8 mouse cellular contexts compared by ENCODE assay signal in genomic region chr4:44233713-44234003, GRCm38 (mm10). TPM values are rescaled to one million over a fixed set of nuclear protein-coding genes. Genes with fewer than 3 reads are reported as not detected.
A peak's percentile ranks its signal among the peaks of the same experiment; 100 is the strongest.
DNase-seq lines count a peak whose midpoint lies in the region; ATAC-seq and TF ChIP-seq lines count a peak whose summit lies in the region.

Gene Rnf38 (minus strand): TSS chr4:44233789.

- peaks cover 5% of the 10 kb centered on the region; the same call in 1 of the 2 replicates for H3K4me1 ChIP-seq in lung, adult 2 months (ENCODE audit: control insufficient read depth, insufficient read depth, low read length)
- H3K4me1 ChIP-seq in cortical plate, adult 2 months (ENCODE audit: control insufficient read depth, insufficient read depth, low read length) = peaks cover 4% of the 10 kb centered on the region; the same call in 1 of the 2 replicates
- H3K4me1 ChIP-seq in heart, embryonic 11.5 days (ENCODE audit: control insufficient read depth, insufficient read depth, low read length) = peaks cover 13% of the 10 kb centered on the region
- H3K4me1 ChIP-seq in midbrain, postnatal 0 days (ENCODE audit: insufficient read depth, low read length) = 0 out of 2 replicates have a peak, but pooled peaks cover 2% of the 10 kb centered on the region

- TF ChIP-seq POLR2A in lung, adult 2 months (IDR thresholded peaks at IDR 0.05; ENCODE audit: borderline replicate concordance, extremely low read depth, low read depth, low read length) = no peak
- no peak for TF ChIP-seq POLR2A in cortical plate, adult 2 months (IDR thresholded peaks at IDR 0.05; ENCODE audit: extremely low read depth, insufficient read depth, low read length)

- peak within 1 kb of the TSS; percentile 91 for H3K4me3 ChIP-seq in lung, adult 2 months (replicated peaks; ENCODE audit: extremely low read depth, low read depth, low read length)
- H3K4me3 ChIP-seq in cortical plate, adult 2 months (ENCODE audit: insufficient read depth, low read length) = peak within 1 kb of the TSS; percentile 96
- peak within 1 kb of the TSS; percentile 85 for H3K4me3 ChIP-seq in heart, embryonic 11.5 days (ENCODE audit: low read depth, low read length)
- H3K4me3 ChIP-seq in midbrain, postnatal 0 days (ENCODE audit: low read depth, low read length) = peak within 1 kb of the TSS; percentile 88

- no peaks in the 10 kb centered on the region for H3K9me3 ChIP-seq in heart, embryonic 11.5 days (replicated peaks; ENCODE audit: control insufficient read depth, low read length)
- no peaks in the 10 kb centered on the region for H3K9me3 ChIP-seq in midbrain, postnatal 0 days (ENCODE audit: low read length)

- 10% methylated on average over 49 of the region's 61 CpGs for WGBS in lung, adult 2 months
- WGBS in heart, embryonic 11.5 days (ENCODE audit: insufficient replicate concordance) = 1% methylated on average over 39 of the region's 61 CpGs
- 0% methylated on average over 2 of the region's 61 CpGs for WGBS in midbrain, postnatal 0 days

- DNase-seq in lung, adult 2 months = no peak
- no peak for DNase-seq in lung, postnatal 14 days
- DNase-seq in left cerebral cortex, adult 8-10 months (ENCODE audit: low spot score in 2 of 2) = no peak
- DNase-seq in midbrain, postnatal 0 days (ENCODE audit: low spot score) = no peak
- DNase-seq in c-Kit-positive CD71-positive TER-119-positive erythroid progenitor cells, embryonic 14.5 days (ENCODE audit: low spot score) = no peak
- no peak for DNase-seq in kidney, postnatal 10 days

- TF ChIP-seq CTCF in lung, adult 2 months (IDR thresholded peaks at IDR 0.05; ENCODE audit: insufficient read depth, low read length) = no peak
- TF ChIP-seq CTCF in cortical plate, adult 2 months (IDR thresholded peaks at IDR 0.05; ENCODE audit: extremely low read depth, insufficient read depth, low read length) = no peak
- TF ChIP-seq CTCF in midbrain, postnatal 0 days (IDR thresholded peaks at IDR 0.05) = no peak

- no peaks in the 10 kb centered on the region for H3K36me3 ChIP-seq in heart, embryonic 11.5 days (ENCODE audit: control insufficient read depth, insufficient read depth, low read length)
- H3K36me3 ChIP-seq in midbrain, postnatal 0 days (ENCODE audit: insufficient read depth, low read length) = no peaks in the 10 kb centered on the region

- H3K27me3 ChIP-seq in heart, embryonic 11.5 days (ENCODE audit: control insufficient read depth, insufficient read depth, low read length) = no peaks in the 10 kb centered on the region
- no peaks in the 10 kb centered on the region for H3K27me3 ChIP-seq in midbrain, postnatal 0 days (ENCODE audit: insufficient read depth, low read length)

- H3K27ac ChIP-seq in cortical plate, adult 2 months (ENCODE audit: insufficient read depth, low read length) = peak within 1 kb of the TSS; percentile 82
- H3K27ac ChIP-seq in heart, embryonic 11.5 days (ENCODE audit: low read depth, low read length) = peak within 1 kb of the TSS; percentile 92
- peak within 1 kb of the TSS; percentile 78 for H3K27ac ChIP-seq in midbrain, postnatal 0 days (ENCODE audit: low read depth, low read length)

- no peak for ATAC-seq in heart, embryonic 11.5 days (replicated peaks; ENCODE audit: insufficient number of reproducible peaks, low FRiP score, low TSS enrichment)
- no peak for ATAC-seq in midbrain, postnatal 0 days (ENCODE audit: low FRiP score)

- H3K4me2 ChIP-seq in heart, embryonic 11.5 days = peak within 1 kb of the TSS; percentile 95
- peak within 1 kb of the TSS; percentile 93 for H3K4me2 ChIP-seq in midbrain, postnatal 0 days (ENCODE audit: low read depth, low read length, poor library complexity, severe bottlenecking)

- H3K9ac ChIP-seq in heart, embryonic 11.5 days (ENCODE audit: low read depth, low read length) = peak within 1 kb of the TSS; percentile 82
- peak within 1 kb of the TSS; percentile 89 for H3K9ac ChIP-seq in midbrain, postnatal 0 days (replicated peaks; ENCODE audit: low read length, poor library complexity, severe bottlenecking)

RNA-seq across cellular contexts. Expression of gene Rnf38, which starts in this region (rescaled TPM):
- polyA plus RNA-seq in lung, adult 2 months (2012; rRNA removed) = 114 and 123 TPM in 2 replicates
- polyA plus RNA-seq in cortical plate, adult 2 months (2012; rRNA removed) = 68.4 and 71.8 TPM in 2 replicates
- 25.8 and 28.7 TPM in 2 replicates for polyA plus RNA-seq in heart, embryonic 11.5 days (2014; fragmentation: Nextera tagmentation; extraction: Ambion mirVana)
- total RNA-seq in left cerebral cortex, adult 8-10 months (2022) = 10 to 100 TPM; 54.2 to 61.5 (median 58.1) TPM
- 79.7 and 89.5 TPM in 2 replicates for total RNA-seq in midbrain, postnatal 0 days (2014; rRNA removed)
- polyA plus RNA-seq in midbrain, postnatal 0 days (2015; fragmentation: Nextera tagmentation; extraction: Ambion mirVana) = 17.3 and 18.6 TPM in 2 replicates
